Mouse (Mus musculus) c-Kit-positive CD71-positive TER-119-positive erythroid progenitor cells, embryonic 14.5 days (primary cell): ENCODE results near the gene Ccdc185.

Experiments used
- DNase-seq: peaks from one replicate; pipeline ENCODE4 v3.0.0-alpha.2; 2013; ENCODE audit warnings: low spot score

The Ccdc185 gene

DNA sequence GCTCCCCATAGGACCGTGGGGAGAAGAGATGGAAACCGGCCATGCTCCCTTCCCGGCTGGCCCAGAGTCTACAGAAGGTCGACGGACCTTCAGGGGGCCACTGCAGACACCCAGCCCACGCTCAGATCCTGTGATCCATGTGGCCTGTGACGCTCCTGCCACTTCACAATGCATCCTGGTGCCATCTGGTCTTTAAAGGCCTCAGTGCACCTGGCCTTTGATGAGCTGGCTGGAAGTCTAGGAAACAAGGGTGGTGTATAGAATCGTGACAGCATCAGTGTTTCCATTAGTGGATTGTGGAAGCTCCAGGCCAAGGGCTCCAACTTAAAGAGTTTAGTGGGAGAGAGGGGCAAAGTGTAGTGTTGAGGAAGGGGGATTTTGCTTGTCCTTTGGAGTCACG, at the start of gene Ccdc185:
Gene Ccdc185, minus strand, starts transcription at position 101 of the 400 bp plus-strand sequence.
- DNase-seq, result no peak

- DNase-seq, result no peak
Measured at GRCm38 (mm10) chr1:182797048-182797447, 48.1 kb upstream of the Ccdc185 start.

DNA sequence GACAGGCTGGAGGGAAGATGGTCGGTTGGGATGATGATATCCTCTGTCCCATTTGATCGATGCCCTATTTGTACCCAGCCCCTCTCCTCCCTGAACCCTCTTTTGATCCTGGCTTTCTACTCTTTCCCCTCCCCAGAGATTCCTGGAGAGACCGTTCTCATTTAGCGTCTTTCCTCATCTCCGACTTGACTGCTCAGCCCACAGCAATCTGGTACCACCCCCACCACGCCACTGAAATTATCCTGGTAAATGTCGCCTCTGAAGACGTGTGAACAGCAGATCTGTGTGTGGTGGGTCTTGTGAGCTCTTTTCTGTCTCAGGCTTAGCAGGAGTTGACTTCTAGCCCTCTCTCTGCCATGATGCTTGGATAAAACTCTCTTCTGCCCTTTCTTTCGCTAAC, 45.6 kb upstream of the Ccdc185 start:
- DNase-seq, result no peak

- no peak for DNase-seq
Measured at GRCm38 (mm10) chr1:182794221-182794620, 45.2 kb upstream of the Ccdc185 start.

DNA sequence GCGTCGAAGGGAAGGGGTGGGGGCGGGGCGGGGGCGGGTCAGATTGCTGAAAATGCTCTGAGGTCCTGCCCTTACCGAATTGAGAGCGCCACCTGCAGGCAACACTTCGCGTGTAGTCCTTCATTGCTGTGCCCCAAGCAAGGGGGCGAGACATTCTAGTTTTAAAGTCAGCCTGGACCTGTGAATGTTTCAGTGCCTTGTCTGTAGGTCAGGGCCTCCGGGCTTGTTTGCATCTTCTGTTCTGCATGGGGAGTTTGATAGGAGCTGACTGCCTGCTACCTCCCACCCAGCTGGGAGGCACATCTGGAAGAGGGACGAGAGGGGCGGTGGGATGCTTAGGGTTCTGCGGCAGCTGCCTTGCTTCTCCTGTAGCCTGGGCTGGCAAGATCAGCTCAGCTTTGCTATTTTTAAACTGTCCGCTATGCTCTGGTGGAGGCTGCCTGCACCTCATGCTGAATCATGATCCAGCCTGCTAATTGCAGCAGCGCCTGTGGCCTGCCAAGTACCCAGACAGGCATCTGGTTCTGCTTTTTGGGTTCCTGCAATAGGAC, 43.6 kb upstream of the Ccdc185 start:
- peak; percentile 3 for DNase-seq

DNA sequence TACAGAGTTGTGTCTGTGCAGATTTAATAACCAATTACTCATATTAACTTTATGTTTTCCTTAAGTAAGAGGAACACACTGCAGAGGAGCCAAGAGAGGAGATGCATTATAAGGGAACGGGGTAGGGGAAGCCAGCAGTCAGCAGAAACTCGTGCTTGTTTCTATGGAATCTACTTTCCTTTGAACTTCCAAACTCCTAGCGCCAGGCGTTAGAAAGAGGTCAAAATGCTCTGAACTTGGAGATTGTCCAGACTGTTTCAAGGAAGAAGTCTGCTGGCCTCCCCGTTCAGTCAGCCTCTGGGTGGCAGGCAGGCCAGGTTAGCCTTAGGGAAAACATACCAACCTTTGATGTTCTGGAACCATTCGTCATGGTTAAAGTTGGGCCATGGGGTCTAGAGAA, 39.9 kb upstream of the Ccdc185 start:
- no peak for DNase-seq

DNA sequence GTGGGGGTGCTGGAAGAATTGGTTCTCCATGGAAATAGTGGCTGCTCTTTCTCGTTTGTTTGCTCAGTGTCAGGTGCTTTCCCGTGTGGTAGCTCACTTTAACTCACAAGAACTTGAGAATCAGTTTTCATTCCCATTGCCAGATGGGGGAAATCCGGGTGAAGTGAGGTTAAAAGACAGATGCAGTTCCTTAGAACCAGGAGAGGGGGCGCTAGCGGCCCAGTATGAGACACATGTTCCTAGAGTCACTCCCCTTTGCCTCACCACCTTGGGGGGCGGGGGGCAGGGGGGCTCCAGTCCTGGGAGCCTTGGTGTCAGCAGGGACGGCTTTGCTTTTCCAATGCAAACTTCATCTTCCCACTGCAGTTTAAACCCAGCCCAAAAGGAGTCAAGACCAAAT, 38.0 kb upstream of the Ccdc185 start:
- DNase-seq, result no peak

DNA sequence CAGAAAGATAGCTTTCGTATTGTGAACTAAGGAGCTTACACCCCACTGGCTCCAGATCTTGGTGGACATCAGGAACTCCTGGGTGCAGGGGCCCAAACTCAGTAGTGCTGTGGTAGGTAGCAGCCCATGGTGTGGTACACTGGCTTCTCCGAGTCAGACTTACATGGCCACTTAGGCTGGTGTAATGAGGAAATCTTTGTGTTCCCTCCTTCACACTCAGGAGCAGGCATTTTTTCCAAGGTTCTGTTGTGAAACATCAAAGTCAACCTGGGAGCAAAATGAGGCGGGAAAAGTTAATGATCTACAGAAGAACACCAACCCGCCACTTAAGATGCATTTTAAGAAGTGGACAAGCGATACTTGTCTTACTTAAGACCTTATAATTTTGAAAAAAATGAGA, 36.5 kb upstream of the Ccdc185 start:
- DNase-seq, result no peak

- no peak for DNase-seq
Measured at GRCm38 (mm10) chr1:182784784-182785183, 35.8 kb upstream of the Ccdc185 start.

- DNase-seq, result no peak
Measured at GRCm38 (mm10) chr1:182783774-182784173, 34.8 kb upstream of the Ccdc185 start.

GRCm38 (mm10) chr1:182779024-182779520, 30.1 kb upstream of the Ccdc185 start:
- DNase-seq, result no peak

DNA sequence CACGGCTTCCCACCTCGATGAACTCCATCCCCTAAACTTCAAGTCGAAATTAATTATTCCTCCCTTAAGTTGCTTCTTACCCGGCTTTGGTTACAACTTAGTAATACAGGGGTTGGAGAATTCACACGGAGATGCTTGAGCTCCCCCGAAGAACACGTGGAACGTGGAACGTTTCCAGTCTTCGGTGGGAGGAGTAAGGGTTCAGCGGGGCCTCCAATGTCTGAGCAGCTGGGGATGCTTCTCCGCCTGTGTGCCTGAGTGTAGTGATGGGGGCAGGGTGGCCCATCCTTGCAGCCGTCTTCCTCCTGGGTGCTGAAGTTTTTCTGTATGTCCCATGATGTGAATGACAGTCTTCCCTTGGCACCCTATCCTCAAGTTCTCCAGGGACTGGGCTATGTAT, 29.2 kb upstream of the Ccdc185 start:
- DNase-seq, result no peak

GRCm38 (mm10) chr1:182776749-182777410, 27.9 kb upstream of the Ccdc185 start:
- no peak for DNase-seq

- no peak for DNase-seq
Measured at GRCm38 (mm10) chr1:182775576-182775975, 26.6 kb upstream of the Ccdc185 start.

GRCm38 (mm10) chr1:182764541-182765281, 15.7 kb upstream of the Ccdc185 start:
- no peak for DNase-seq

DNA sequence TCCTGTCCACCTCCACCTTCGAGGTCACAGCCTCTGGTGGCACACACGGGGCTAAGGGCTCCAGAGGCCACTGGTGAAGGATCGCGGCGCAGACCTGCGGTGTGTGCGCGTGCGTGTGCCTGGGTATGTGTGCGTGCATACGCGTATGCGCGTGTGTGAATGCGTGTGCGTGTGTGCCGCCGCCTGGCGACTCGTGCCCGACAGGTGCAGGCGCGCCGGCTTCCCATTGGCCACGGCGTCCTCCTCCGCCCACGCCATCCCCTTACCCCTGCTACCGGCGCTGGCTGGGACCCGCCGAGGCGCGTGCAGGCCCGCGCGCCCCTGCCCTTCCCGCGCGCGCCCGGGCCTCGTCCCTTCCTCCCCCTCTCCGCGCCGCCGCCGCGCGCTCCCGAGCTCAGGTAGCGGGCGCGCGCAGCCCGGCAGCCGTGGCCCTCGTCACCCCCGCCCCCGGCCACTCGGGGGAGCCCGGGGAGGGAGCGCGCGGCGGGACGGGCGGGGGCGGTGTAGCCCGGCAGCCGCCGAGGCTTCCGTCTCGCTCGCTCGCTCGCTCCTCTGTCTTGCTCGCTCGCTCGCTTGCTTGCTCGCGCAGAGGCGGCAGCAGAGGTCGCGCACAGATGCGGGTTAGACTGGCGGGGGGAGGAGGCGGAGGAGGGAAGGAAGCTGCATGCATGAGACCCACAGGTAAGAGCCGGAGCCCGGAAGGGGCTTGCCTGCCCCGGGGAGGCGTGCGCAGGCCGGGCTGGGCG, 14.9 kb upstream of the Ccdc185 start, which contains the start of gene Susd4:
Gene Susd4, plus strand, starts transcription at position 145 of the 746 bp plus-strand sequence.
- no peak for DNase-seq

GRCm38 (mm10) chr1:182763191-182763715, 14.3 kb upstream of the Ccdc185 start:
- DNase-seq, result no peak

DNA sequence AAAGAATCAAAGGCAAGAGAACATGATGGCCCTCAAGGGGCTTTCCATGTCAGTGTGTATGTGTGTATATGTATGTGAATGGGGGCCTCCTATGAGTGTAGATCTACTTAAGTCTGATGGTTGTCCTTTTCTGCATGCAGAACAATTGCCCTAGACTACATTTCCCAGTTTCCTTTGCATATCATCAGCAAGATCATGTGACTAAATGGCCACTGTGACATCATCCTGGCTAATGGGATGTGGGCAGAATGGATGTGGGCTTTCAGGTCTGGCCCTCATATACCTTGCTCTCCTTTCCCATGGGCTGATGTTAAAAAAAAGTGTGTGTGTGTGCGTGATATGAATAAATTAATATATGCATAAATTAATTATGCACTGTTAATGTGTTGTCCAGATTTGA, 9.8 kb upstream of the Ccdc185 start:
- no peak for DNase-seq

GRCm38 (mm10) chr1:182754865-182755264, 5.9 kb upstream of the Ccdc185 start:
- DNase-seq, result no peak

- no peak for DNase-seq
Measured at GRCm38 (mm10) chr1:182753694-182754093, 4.7 kb upstream of the Ccdc185 start.

- DNase-seq, result no peak
Measured at GRCm38 (mm10) chr1:182751301-182751700, 2.3 kb upstream of the Ccdc185 start.

DNA sequence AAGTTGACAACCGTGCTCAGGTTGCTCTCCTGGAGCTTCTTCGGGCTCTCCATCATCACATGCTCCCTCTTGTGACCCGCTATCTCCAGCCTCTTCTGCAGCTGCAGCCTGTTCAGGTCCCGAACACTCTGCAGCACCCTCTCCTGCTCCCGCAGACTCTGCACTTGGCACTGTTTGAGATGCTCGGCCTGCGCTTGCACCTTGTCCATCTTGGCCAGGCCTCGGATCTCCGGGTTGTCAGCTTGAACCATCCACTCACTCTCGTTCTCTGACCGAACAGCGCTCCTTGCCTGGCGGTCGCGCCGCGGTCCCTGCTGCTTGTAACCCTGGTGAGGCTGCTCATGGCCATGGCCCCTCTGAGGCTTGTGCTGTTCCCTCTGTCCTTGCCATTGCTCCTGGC, 1.1 kb downstream of the Ccdc185 start:
- DNase-seq, result no peak
